Mouse (Mus musculus) intestine, embryonic 15.5 days (tissue): ENCODE measurements at regions not wholly inside any gene's neighbourhood (a gene's known extent, or its start where the extent isn't known, plus 50 kb on each side); places are given as distances from the start of the nearest gene placed in this dataset.

ENCODE experiments used
- ATAC-seq: fragments of 200-750 bp; cut with Nextera tagmentation; 2 replicates; pipeline ENCODE4 v1.8.0; 2017; ENCODE audit warnings: moderate TSS enrichment, moderate library complexity
- H3K27ac ChIP-seq: fragments of 300-500 bp; sonication (generic); 2 replicates; pipeline ENCODE4 v1.5.1; 2015; ENCODE audit warnings: mild to moderate bottlenecking, inconsistent platforms
- H3K27me3 ChIP-seq: fragments of 300-500 bp; sonication (generic); replicated peaks from 2 replicates; pipeline ENCODE4 v1.6.1; 2015; ENCODE audit warnings: inconsistent platforms
- H3K36me3 ChIP-seq: fragments of 300-500 bp; sonication (generic); 2 replicates; pipeline ENCODE4 v1.6.1; 2015; ENCODE audit warnings: inconsistent platforms
- H3K4me1 ChIP-seq: fragments of 300-500 bp; sonication (generic); replicated peaks from 2 replicates; pipeline ENCODE4 v1.6.1; 2015; ENCODE audit warnings: inconsistent platforms
- H3K4me2 ChIP-seq: fragments of 300-500 bp; sonication (generic); replicated peaks from 2 replicates; pipeline ENCODE4 v1.6.1; 2015; ENCODE audit warnings: mild to moderate bottlenecking, inconsistent platforms
- H3K4me3 ChIP-seq: fragments of 300-500 bp; sonication (generic); replicated peaks from 2 replicates; pipeline ENCODE4 v1.5.1; 2015; ENCODE audit warnings: inconsistent platforms
- H3K9ac ChIP-seq: fragments of 300-500 bp; sonication (generic); 2 replicates; pipeline ENCODE4 v1.6.1; 2015; ENCODE audit warnings: inconsistent platforms
- H3K9me3 ChIP-seq: fragments of 300-500 bp; sonication (generic); 2 replicates; pipeline ENCODE4 v1.6.1; 2016; ENCODE audit warnings: inconsistent platforms
- WGBS: fragments of 180-500 bp; shearing (Covaris S2); methylation state at CpG from one replicate; pipeline ENCODE4 v1.1.7; 2015; 5-methylcytosine and 5-hydroxymethylcytosine counted together

DNA sequence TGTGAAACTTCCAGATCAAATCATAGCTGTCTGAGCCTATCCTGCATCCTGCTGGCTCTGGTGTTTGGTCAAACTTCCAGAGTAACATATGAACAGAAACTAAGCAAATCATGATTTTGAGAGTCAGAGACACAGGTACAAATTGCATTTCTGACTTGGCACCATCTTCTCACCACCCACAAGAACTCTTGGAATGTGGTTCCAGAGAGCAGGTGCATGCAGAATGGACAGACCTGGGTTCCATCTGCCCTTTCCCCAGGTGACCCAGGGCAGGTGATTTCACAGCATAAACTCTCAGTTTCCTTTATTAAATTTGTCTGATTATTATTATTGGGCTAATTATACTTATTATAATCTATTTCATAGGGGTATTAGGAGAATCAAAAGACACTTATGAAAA is 527.0 kb upstream of the Auts2 start:
- Histone ChIP-seq H3K9ac (no peak overlapping the region), H3K36me3 (no peaks in the 10 kb centered on the region), H3K4me3 (no peak overlapping the region), H3K27me3 (no peaks in the 10 kb centered on the region), H3K4me2 (no peak overlapping the region), H3K4me1 (no peaks in the 10 kb centered on the region), H3K9me3 (no peaks in the 10 kb centered on the region), H3K27ac (no peak overlapping the region)
- no peak for ATAC-seq

DNA sequence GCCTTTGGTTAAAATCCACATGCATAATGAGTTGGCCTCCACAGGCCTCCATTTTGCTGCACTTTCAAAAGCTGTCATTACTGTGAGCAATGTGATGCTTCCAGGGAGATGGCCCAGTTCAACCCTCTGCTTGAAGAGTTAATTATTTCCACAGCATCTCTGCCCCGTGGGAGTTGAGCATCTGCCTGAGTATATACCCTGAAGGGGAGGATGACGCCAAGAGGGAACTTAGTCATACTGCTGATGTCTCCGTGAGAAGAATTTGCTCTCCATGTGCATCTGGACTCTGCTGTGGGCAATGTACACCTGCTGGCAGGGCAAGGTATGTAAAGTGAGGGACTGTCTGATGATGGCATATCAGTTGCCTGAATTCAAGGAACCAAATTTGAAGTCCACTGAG is 519.3 kb upstream of the Auts2 start:
- 78% methylated on average over 3 of the region's 3 CpGs for WGBS
- Histone ChIP-seq H3K36me3 (no peaks in the 10 kb centered on the region), H3K9ac (no peak overlapping the region), H3K4me1 (no peaks in the 10 kb centered on the region), H3K27me3 (no peaks in the 10 kb centered on the region), H3K4me2 (no peak overlapping the region), H3K9me3 (no peaks in the 10 kb centered on the region), H3K4me3 (no peak overlapping the region), H3K27ac (no peak overlapping the region)
- no peak for ATAC-seq

DNA sequence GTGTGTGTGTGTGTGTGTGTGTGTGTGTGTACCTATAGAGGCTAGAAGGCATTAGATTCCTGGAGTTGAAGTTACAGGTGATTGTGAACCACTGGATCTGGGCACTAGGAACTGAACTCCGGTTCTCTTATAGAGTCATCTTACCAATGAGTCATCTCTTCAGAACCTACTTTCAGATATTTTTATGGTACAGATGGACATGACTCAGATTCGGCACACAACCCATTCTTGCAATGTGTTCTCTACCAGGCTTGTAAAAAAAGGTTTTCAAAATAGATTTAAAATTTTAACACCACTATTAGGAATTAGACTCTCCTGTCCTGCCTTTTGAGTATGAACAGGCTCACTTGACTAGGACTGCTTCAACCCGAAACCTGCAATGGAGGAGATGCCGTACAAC is 504.3 kb upstream of the Auts2 start:
- Histone ChIP-seq H3K4me3 (no peak overlapping the region), H3K27me3 (no peaks in the 10 kb centered on the region), H3K36me3 (no peaks in the 10 kb centered on the region), H3K9ac (no peak overlapping the region), H3K9me3 (no peaks in the 10 kb centered on the region), H3K27ac (no peak overlapping the region), H3K4me1 (no peaks in the 10 kb centered on the region), H3K4me2 (no peak overlapping the region)
- ATAC-seq, result no peak
- 96% methylated on average over 4 of the region's 4 CpGs for WGBS

DNA sequence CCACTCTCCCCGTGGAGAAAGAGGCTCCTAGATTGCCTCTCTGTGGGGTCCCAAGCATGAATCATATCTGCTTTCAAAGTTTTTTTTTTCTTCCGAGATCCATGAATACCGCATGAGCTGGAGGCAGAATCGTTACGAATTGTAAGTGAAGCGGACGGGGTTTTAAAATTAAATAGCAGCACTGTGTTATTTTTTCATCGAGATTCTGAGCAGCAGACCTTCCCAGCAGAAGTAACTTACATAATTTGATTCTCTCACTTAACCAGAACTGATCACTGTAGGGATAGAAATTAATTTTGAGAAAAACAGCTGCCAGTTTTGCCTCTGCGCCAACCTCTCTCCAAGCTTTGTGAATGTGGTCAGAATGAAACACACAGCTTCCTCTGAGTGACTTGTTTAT is 502.5 kb upstream of the Auts2 start:
- no peak overlapping the region for H3K27ac ChIP-seq
- H3K36me3 ChIP-seq, result no peaks in the 10 kb centered on the region
- H3K9me3 ChIP-seq, result no peaks in the 10 kb centered on the region
- no peaks in the 10 kb centered on the region for H3K27me3 ChIP-seq
- H3K4me1 ChIP-seq, result no peaks in the 10 kb centered on the region
- H3K4me3 ChIP-seq, result no peak overlapping the region
- no peak overlapping the region for H3K4me2 ChIP-seq
- H3K9ac ChIP-seq, result no peak overlapping the region
- 75% methylated on average over 9 of the region's 9 CpGs for WGBS
- no peak for ATAC-seq

DNA sequence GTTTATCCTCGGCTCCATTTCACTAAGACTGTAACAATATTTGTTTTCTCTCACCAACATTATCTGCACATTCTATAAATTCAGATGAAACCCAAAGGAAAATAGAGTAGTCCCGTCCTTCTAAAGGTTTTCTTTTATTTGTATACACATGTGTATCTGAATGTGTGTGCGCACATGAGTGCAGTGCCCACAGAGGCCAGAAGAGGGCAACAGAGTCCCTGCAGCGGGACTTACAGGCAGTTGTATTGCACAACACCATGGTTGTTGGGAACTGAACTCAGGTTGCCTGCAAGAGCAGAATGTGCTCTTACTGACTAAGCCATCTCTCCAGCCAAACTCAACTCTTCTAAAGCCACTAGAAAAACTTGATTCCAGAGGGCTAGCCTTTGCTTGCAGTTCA is 484.4 kb upstream of the Auts2 start:
- H3K4me1 ChIP-seq, result no peaks in the 10 kb centered on the region
- H3K36me3 ChIP-seq, result no peaks in the 10 kb centered on the region
- no peaks in the 10 kb centered on the region for H3K27me3 ChIP-seq
- H3K4me2 ChIP-seq, result no peak overlapping the region
- H3K9me3 ChIP-seq, result no peaks in the 10 kb centered on the region
- no peak overlapping the region for H3K27ac ChIP-seq
- ATAC-seq, result no peak
- 89% methylated on average over 4 of the region's 4 CpGs for WGBS
- no peak overlapping the region for H3K4me3 ChIP-seq
- no peak overlapping the region for H3K9ac ChIP-seq

DNA sequence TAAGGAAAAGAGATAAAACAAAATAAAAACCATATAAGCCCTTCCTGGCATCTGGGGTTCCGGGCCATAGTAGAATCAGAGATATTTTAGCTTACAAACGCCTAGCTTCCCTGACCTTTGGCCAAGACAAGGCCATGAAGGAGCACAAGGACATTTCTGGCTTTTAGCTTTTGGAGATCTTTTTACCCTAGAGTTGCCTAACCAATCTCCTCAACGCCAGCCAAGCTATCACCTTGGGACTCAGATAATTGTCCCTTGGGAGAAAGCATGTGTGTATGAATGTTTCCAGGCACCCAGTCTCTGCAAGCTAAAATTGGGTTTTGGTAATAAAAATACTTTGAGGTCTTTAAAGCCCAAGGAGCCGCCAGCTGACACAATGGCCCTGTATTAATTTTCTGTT is 482.0 kb upstream of the Auts2 start:
- Histone ChIP-seq H3K27ac (no peak overlapping the region), H3K4me1 (no peaks in the 10 kb centered on the region), H3K4me2 (no peak overlapping the region), H3K36me3 (no peaks in the 10 kb centered on the region), H3K27me3 (no peaks in the 10 kb centered on the region), H3K9me3 (no peaks in the 10 kb centered on the region), H3K4me3 (no peak overlapping the region), H3K9ac (no peak overlapping the region)
- 72% methylated on average over 4 of the region's 4 CpGs for WGBS
- ATAC-seq, result no peak

DNA sequence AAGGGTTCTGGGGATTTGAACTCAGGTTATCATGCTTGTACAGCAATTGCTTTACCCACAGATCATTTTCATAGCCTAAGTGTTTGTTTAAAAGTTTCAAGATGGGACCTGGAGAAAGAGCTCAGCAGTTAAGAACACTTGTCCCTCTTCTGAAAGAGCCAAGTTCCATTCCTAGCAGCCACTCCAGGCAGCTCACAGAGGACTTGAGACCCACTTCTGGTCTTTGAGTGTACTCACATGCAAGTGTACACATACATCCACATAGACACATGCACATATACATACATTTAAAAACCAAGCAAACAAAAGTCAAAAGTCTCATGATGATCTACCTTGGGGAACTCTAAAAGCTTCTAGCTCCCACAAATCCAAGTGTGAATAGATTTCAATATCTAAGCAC is 477.7 kb upstream of the Auts2 start:
- Histone ChIP-seq H3K4me1 (no peaks in the 10 kb centered on the region), H3K9me3 (no peaks in the 10 kb centered on the region), H3K27me3 (no peaks in the 10 kb centered on the region), H3K9ac (no peak overlapping the region), H3K4me2 (no peak overlapping the region), H3K4me3 (no peak overlapping the region), H3K36me3 (no peaks in the 10 kb centered on the region), H3K27ac (no peak overlapping the region)
- no peak for ATAC-seq

DNA sequence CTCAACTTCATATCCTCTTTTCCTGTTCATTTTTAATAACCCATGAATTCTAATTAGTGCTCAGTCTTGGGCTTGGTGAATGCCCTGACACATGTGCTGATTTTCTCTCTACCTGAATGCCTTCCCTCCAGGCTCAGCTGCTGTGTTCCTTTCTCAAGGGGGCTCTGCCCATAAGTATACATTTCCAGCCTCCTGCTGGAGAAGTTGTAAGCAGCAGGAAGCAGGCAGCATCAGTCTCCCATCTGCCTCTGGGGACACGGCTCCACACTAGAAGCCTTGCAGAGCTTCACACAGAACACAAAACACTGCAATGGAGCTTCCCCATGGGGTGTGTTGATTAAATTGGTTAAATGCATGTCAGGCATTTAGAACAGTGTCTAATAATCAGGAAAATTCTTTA is 477.0 kb upstream of the Auts2 start:
- no peak for ATAC-seq
- 44% methylated on average over 1 of the region's 1 CpGs for WGBS
- no peak overlapping the region for H3K9ac ChIP-seq

DNA sequence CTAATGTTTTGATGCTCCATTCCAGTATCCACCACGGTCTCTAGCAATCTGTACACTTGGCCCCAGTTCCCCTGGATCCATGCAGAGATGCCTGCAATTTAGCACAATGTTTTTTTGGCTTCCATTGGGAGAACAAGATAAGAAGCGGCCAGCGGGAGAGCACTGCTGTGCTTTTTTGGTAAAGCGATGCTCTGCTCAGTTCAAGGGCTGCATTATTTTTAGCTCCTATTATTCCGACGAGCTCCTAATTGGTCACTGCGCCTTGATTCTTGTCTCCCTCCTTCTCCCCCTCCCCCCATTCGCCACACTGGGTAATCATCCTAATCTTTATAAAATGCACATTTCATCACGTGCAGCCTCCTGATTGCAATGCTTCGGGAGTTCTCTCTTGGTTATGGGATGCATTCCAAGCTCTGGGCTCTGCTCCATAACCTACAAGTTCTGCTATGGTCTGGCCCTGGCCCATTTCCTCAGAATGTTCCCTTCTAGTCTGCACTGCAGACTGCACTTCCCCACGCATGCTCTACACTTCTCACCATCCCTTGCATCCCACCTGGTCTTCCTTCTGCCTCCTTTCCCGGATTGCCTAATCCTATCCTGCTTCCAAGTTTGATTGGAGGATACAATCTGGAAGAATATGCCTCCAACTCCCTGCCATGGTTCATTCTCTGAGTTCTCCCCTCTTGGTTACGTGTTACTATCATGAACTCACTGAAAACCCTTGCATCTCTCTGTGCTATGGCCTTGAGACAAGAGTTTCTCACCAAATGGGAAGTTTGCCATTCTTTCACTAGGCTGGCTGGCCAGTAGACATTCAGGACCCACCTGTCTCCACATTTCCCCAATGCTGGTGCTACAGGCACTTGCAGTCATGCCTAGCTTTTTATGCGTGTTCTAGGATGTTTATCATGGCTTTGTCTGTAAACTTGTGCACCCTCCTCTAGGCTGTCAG is 467.8 kb upstream of the Auts2 start:
- Histone ChIP-seq H3K36me3 (no peaks in the 10 kb centered on the region), H3K27ac (no peak overlapping the region), H3K9me3 (no peaks in the 10 kb centered on the region), H3K9ac (no peak overlapping the region), H3K4me2 (no peak overlapping the region), H3K4me3 (no peak overlapping the region), H3K27me3 (no peaks in the 10 kb centered on the region), H3K4me1 (no peaks in the 10 kb centered on the region)
- 85% methylated on average over 14 of the region's 14 CpGs for WGBS
- no peak for ATAC-seq

More for the DNA sequence above, 477.0 kb upstream of the Auts2 start:
- H3K4me2 ChIP-seq, result no peak overlapping the region
- no peaks in the 10 kb centered on the region for H3K27me3 ChIP-seq
- no peak overlapping the region for H3K27ac ChIP-seq
- H3K36me3 ChIP-seq, result no peaks in the 10 kb centered on the region
- H3K9me3 ChIP-seq, result no peaks in the 10 kb centered on the region
- H3K4me3 ChIP-seq, result no peak overlapping the region
- no peaks in the 10 kb centered on the region for H3K4me1 ChIP-seq

DNA sequence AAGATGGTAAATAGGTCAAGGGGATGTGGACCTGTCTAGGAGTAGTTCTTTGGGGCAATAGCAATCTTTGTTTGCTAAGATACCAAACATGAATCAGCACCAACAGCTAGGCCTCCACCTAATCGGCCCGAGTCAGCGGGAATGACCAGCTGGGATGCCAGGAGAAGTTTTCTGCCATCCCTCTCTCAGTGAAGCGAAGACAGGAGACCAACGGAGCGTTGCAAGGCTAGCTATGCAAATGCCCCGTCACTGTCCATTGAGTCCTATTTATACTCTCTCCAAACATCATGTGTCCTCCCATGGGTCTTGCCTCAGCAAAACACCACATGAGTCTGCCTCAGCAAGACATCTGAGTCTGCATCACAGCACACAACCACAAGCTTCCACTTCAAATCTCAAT is 439.7 kb upstream of the Auts2 start:
- 94% methylated on average over 7 of the region's 7 CpGs for WGBS

DNA sequence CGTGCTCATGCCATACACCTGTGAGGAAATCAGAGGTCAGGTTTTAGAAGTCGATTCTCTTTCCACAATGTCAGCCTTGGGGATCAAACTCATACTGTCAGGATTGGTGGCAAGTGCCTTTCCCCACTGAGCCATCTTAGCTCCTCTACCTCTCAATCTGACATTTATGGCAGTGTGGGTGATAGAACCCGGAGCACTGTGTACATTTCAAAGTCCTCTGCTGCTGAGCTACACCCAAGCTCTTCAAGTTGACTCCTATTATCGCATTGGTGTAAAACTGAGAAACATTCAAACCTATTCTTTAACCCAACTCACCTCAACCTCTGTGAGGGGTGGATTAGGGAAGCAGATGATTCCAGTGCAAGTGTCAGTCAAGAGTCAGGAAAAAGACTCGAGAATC is 435.9 kb upstream of the Auts2 start:
- H3K27me3 ChIP-seq, result no peaks in the 10 kb centered on the region
- no peak overlapping the region for H3K4me2 ChIP-seq
- ATAC-seq, result peak; percentile 83
- no peak overlapping the region for H3K4me3 ChIP-seq
- WGBS, result 60% methylated on average over 5 of the region's 5 CpGs
- H3K9ac ChIP-seq, result no peak overlapping the region
- H3K9me3 ChIP-seq, result no peaks in the 10 kb centered on the region
- H3K36me3 ChIP-seq, result no peaks in the 10 kb centered on the region
- no peak overlapping the region for H3K27ac ChIP-seq
- 0 out of 2 replicates have a peak, but pooled peaks cover 2% of the 10 kb centered on the region for H3K4me1 ChIP-seq

More for the DNA sequence above, 439.7 kb upstream of the Auts2 start:
- no peak overlapping the region for H3K4me2 ChIP-seq
- H3K9me3 ChIP-seq, result no peaks in the 10 kb centered on the region
- no peak overlapping the region for H3K27ac ChIP-seq
- no peaks in the 10 kb centered on the region for H3K27me3 ChIP-seq
- 0 out of 2 replicates have a peak, but pooled peaks cover 2% of the 10 kb centered on the region for H3K4me1 ChIP-seq
- no peak overlapping the region for H3K9ac ChIP-seq
- no peak for ATAC-seq
- H3K36me3 ChIP-seq, result no peaks in the 10 kb centered on the region
- no peak overlapping the region for H3K4me3 ChIP-seq

DNA sequence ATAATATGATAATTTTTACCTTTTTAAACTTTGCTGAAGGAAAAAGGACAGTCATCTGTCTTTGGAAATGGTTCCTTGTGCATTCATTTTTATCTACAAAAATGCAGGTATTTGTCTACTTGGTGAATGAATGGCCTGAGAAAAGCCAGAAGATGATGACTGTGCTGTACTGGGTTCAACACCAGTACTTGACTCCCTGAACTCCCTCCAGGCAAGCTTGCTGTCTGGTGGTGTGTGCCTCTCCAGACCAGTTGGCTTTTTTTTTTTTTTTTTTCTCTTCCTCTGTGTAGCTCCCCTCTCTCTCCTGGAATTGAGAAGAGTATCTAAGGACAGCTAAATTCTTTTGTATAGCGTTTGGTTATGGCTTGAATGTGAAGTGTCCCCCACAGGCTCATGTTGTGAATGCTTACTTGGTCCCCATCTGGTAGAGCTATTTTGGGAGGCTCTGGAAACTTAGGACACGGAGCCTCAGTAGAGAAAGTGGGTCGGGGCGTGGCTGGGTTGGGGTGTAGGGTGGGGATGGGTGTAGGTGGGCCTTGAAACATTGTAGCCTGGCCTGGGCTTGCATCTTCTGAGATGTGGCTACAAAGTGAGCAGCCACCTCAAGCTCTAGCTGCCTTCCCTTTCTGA is 432.3 kb upstream of the Auts2 start:
- H3K27ac ChIP-seq, result no peak overlapping the region
- 89% methylated on average over 4 of the region's 4 CpGs for WGBS
- no peak for ATAC-seq
- H3K9ac ChIP-seq, result no peak overlapping the region
- no peak overlapping the region for H3K4me2 ChIP-seq
- 0 out of 2 replicates have a peak, but pooled peaks cover 2% of the 10 kb centered on the region for H3K4me1 ChIP-seq
- no peaks in the 10 kb centered on the region for H3K27me3 ChIP-seq
- no peak overlapping the region for H3K4me3 ChIP-seq
- no peaks in the 10 kb centered on the region for H3K9me3 ChIP-seq
- no peaks in the 10 kb centered on the region for H3K36me3 ChIP-seq

DNA sequence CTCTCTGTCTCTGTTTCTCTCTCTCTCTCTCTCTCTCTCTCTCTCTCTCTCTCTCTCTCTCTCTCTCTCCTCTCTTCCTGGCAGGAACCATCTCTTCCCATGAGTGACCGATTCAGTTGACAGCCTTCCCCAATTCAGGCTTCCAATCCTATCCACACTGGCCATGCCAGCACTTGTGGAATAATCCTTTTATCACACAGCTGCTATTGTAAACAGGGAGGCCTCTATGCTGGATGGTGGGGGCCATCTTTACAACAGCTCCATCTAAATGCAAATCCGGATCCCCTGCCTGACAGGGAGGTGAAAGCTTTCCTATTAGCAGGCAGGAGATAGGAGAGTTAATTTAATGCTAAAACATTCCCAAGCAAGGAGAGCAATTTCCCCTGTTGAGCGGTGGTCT is 431.7 kb upstream of the Auts2 start:
- no peaks in the 10 kb centered on the region for H3K27me3 ChIP-seq
- WGBS, result 30% methylated on average over 3 of the region's 3 CpGs
- no peaks in the 10 kb centered on the region for H3K36me3 ChIP-seq
- H3K9me3 ChIP-seq, result no peaks in the 10 kb centered on the region
- no peak overlapping the region for H3K4me3 ChIP-seq
- no peak overlapping the region for H3K4me2 ChIP-seq
- no peak overlapping the region for H3K27ac ChIP-seq
- no peak overlapping the region for H3K9ac ChIP-seq
- 0 out of 2 replicates have a peak, but pooled peaks cover 2% of the 10 kb centered on the region for H3K4me1 ChIP-seq
- ATAC-seq, result no peak
